Mouse (Mus musculus): ENCODE data around the gene Rabgap1l. TPM values are rescaled to one million over a fixed set of nuclear protein-coding genes. Genes with fewer than 3 reads are reported as not detected.
A peak's percentile ranks its signal among the peaks of the same experiment; 100 is the strongest.

Gene Rabgap1l
- polyA plus RNA-seq, 1 experiment from 2014 or later: 13.6 TPM

- no peak for ATAC-seq (replicated peaks; ENCODE audit: insufficient number of reproducible peaks, low FRiP score, low TSS enrichment, low read depth)
- peaks cover 2% of the 10 kb centered on the region for H3K36me3 ChIP-seq (replicated peaks; ENCODE audit: control insufficient read depth, insufficient read depth, low read depth, low read length)
- H3K4me3 ChIP-seq (ENCODE audit: low read depth, low read length): peak overlapping the region; percentile 76; the same call in 1 of the 2 replicates
- no peak for DNase-seq (ENCODE audit: low spot score)
- H3K27me3 ChIP-seq (ENCODE audit: control insufficient read depth, insufficient read depth, low read length): no peaks in the 10 kb centered on the region
- WGBS: 71% methylated on average over 3 of the region's 3 CpGs
- no peaks in the 10 kb centered on the region for H3K9me3 ChIP-seq (replicated peaks; ENCODE audit: control insufficient read depth, low read length)
- H3K4me2 ChIP-seq (ENCODE audit: low read depth, low read length): no peak overlapping the region; the same call in 1 of the 2 replicates
- no peaks in the 10 kb centered on the region for H3K4me1 ChIP-seq (ENCODE audit: control insufficient read depth, insufficient read depth, low read length)
- no peak overlapping the region for H3K9ac ChIP-seq (replicated peaks; ENCODE audit: low read length)
- no peak overlapping the region for H3K27ac ChIP-seq (replicated peaks; ENCODE audit: low read depth, low read length)
These were observed 582.4 kb downstream of the Rabgap1l start for GRCm38 (mm10) chr1:160210566-160210965.

DNA sequence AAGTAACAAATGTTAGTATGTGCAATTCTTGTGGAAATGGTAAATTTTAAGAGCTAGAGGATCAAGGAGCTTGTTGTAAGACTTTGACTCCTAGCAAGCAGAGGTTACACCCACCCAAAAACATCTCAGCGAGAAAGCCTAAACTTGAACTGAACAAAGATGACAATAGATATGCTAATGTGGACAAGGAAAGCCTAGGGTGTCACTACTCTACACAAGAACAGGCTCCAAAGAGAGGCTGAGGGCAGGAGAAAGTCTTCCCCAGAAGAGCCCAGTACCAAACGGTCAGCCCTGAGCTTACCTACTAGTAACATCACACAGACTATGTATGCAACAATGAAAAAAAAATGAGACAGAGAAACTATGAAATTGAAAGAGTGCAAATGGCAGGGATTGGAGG lies 583.2 kb downstream of the Rabgap1l start:
- no peak overlapping the region for H3K27ac ChIP-seq (replicated peaks; ENCODE audit: low read depth, low read length)
- WGBS: 67% methylated on average over 2 of the region's 2 CpGs
- DNase-seq (ENCODE audit: low spot score) (no peak), ATAC-seq (replicated peaks; ENCODE audit: insufficient number of reproducible peaks, low FRiP score, low TSS enrichment, low read depth) (no peak)
- no peaks in the 10 kb centered on the region for H3K4me1 ChIP-seq (ENCODE audit: control insufficient read depth, insufficient read depth, low read length)
- H3K4me3 ChIP-seq (ENCODE audit: low read depth, low read length): no peak overlapping the region
- H3K9me3 ChIP-seq (replicated peaks; ENCODE audit: control insufficient read depth, low read length): no peaks in the 10 kb centered on the region
- no peak overlapping the region for H3K9ac ChIP-seq (replicated peaks; ENCODE audit: low read length)
- H3K27me3 ChIP-seq (ENCODE audit: control insufficient read depth, insufficient read depth, low read length): no peaks in the 10 kb centered on the region
- H3K4me2 ChIP-seq (ENCODE audit: low read depth, low read length): no peak overlapping the region
- peaks cover 7% of the 10 kb centered on the region for H3K36me3 ChIP-seq (replicated peaks; ENCODE audit: control insufficient read depth, insufficient read depth, low read depth, low read length)

- Histone ChIP-seq H3K4me3 (ENCODE audit: low read depth, low read length) (no peak overlapping the region), H3K9me3 (replicated peaks; ENCODE audit: control insufficient read depth, low read length) (no peaks in the 10 kb centered on the region), H3K36me3 (replicated peaks; ENCODE audit: control insufficient read depth, insufficient read depth, low read depth, low read length) (peaks cover 7% of the 10 kb centered on the region), H3K27me3 (ENCODE audit: control insufficient read depth, insufficient read depth, low read length) (no peaks in the 10 kb centered on the region), H3K9ac (replicated peaks; ENCODE audit: low read length) (no peak overlapping the region), H3K4me2 (ENCODE audit: low read depth, low read length) (no peak overlapping the region), H3K4me1 (ENCODE audit: control insufficient read depth, insufficient read depth, low read length) (no peaks in the 10 kb centered on the region), H3K27ac (replicated peaks; ENCODE audit: low read depth, low read length) (no peak overlapping the region)
- ATAC-seq (replicated peaks; ENCODE audit: insufficient number of reproducible peaks, low FRiP score, low TSS enrichment, low read depth) (no peak), DNase-seq (ENCODE audit: low spot score) (no peak)
These were observed 587.5 kb downstream of the Rabgap1l start for GRCm38 (mm10) chr1:160205486-160205885.

GRCm38 (mm10) chr1:160195337-160195663 lies 597.7 kb downstream of the Rabgap1l start:
- Histone ChIP-seq H3K9ac (replicated peaks; ENCODE audit: low read length) (peak overlapping the region; percentile 81), H3K4me2 (ENCODE audit: low read depth, low read length) (peak overlapping the region; percentile 72), H3K4me3 (ENCODE audit: low read depth, low read length) (peak overlapping the region; percentile 80), H3K9me3 (replicated peaks; ENCODE audit: control insufficient read depth, low read length) (no peaks in the 10 kb centered on the region), H3K4me1 (ENCODE audit: control insufficient read depth, insufficient read depth, low read length) (no peaks in the 10 kb centered on the region), H3K27me3 (ENCODE audit: control insufficient read depth, insufficient read depth, low read length) (no peaks in the 10 kb centered on the region), H3K36me3 (replicated peaks; ENCODE audit: control insufficient read depth, insufficient read depth, low read depth, low read length) (no peaks in the 10 kb centered on the region), H3K27ac (replicated peaks; ENCODE audit: low read depth, low read length) (peak overlapping the region; percentile 59; the same call in 1 of the 2 replicates)
- under 1% methylated on average over 13 of the region's 13 CpGs for WGBS
- ATAC-seq (replicated peaks; ENCODE audit: insufficient number of reproducible peaks, low FRiP score, low TSS enrichment, low read depth) (no peak), DNase-seq (ENCODE audit: low spot score) (no peak)

DNA sequence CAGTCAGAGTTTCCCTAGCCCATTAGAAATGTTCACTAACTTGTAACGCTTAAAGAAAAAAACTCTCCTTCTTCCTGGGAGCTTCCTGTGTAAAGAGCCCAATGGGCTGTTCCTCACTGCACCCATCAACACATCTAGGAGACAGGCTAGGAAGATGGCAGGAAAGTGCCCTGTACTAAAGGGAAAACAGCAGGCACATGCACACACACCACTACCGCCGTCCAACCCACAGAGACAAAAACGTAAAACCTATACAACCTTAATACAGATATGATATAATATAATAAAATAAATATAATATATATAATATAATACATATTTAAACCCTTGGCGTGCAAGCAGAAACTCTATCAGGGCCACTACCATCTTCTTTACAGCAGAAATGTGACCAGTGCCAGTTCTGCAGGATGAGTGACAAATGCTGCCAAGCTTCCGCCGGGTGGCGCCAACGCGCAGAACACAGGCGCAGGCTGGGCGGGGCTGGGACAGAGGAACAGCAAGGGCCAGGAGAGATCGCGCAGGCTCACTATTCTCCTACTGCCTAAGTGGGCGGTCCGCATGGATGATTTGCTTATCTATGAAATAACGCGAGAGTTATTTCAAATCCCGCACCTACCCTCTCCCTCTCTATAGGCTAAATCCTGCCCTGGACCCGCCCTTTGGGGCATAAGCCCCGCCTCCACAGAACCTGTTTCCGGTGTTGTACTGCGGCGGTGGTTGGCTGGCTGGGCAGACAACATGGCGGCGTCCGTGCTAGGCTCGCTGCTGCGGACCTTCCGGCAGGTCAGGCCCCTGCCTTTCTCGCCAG lies 598.3 kb downstream of the Rabgap1l start, which contains the start of gene Mrps14:
Mrps14 (plus strand) TSS at position 687 of the 808 bp plus-strand sequence.
- Histone ChIP-seq H3K4me1 (ENCODE audit: control insufficient read depth, insufficient read depth, low read length) (no peaks in the 10 kb centered on the region), H3K4me3 (ENCODE audit: low read depth, low read length) (peak within 1 kb of the TSS; percentile 80), H3K4me2 (ENCODE audit: low read depth, low read length) (peak within 1 kb of the TSS; percentile 72), H3K36me3 (replicated peaks; ENCODE audit: control insufficient read depth, insufficient read depth, low read depth, low read length) (no peaks in the 10 kb centered on the region), H3K9me3 (replicated peaks; ENCODE audit: control insufficient read depth, low read length) (no peaks in the 10 kb centered on the region), H3K27me3 (ENCODE audit: control insufficient read depth, insufficient read depth, low read length) (no peaks in the 10 kb centered on the region), H3K27ac (replicated peaks; ENCODE audit: low read depth, low read length) (peak within 1 kb of the TSS; percentile 59; the same call in 1 of the 2 replicates), H3K9ac (replicated peaks; ENCODE audit: low read length) (peak within 1 kb of the TSS; percentile 81)
- WGBS: 8% methylated on average over 31 of the region's 31 CpGs
- DNase-seq (ENCODE audit: low spot score) (peak; percentile 98), ATAC-seq (replicated peaks; ENCODE audit: insufficient number of reproducible peaks, low FRiP score, low TSS enrichment, low read depth) (peak; percentile 99)

DNA sequence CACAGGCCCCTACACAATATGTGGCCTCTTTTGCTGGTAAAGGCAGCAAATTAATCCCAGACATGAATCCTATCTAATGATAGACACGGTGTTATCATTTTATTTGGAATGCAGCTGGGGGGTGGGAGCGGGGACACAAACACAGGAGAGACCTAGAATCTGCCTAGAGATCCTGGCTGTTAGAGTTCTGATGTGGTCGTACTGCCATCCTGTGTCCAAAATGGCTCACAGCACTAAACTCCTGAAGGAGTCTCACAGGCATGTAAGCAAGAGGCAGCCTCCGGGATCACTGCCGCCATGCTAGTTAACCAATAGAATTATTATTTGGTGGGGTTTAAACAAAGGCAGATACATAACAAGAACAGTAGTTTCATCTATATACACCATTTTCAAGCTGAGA lies 608.5 kb downstream of the Rabgap1l start:
- WGBS: 13% methylated on average over 5 of the region's 5 CpGs
- 0 out of 2 replicates have a peak, but pooled peaks have one; percentile 19 for ATAC-seq (replicated peaks; ENCODE audit: insufficient number of reproducible peaks, low FRiP score, low TSS enrichment, low read depth)

DNA sequence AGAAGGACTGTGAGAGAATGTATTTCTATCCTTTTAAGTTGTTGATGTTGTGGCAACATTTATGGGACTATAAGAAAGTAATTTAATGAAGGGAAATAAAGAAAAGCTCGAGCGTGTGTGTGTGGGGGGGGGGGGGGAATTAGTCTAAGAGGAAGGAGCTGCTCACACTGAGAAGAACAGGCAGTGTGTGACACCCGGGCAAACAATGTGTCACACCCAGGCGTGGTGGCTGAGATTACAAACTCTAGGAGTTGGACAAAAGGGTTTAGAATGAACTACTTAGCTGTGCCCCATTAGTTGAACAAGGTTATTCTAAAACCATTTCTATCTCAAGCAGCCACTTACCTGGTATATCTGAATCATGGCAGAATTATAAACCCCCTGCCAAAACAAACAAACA lies 611.8 kb downstream of the Rabgap1l start:
- ATAC-seq (replicated peaks; ENCODE audit: insufficient number of reproducible peaks, low FRiP score, low TSS enrichment, low read depth) (no peak), DNase-seq (ENCODE audit: low spot score) (no peak)
- no peaks in the 10 kb centered on the region for H3K36me3 ChIP-seq (replicated peaks; ENCODE audit: control insufficient read depth, insufficient read depth, low read depth, low read length)
- H3K4me3 ChIP-seq (ENCODE audit: low read depth, low read length): no peak overlapping the region
- H3K9ac ChIP-seq (replicated peaks; ENCODE audit: low read length): no peak overlapping the region
- no peak overlapping the region for H3K4me2 ChIP-seq (ENCODE audit: low read depth, low read length)
- no peaks in the 10 kb centered on the region for H3K27me3 ChIP-seq (ENCODE audit: control insufficient read depth, insufficient read depth, low read length)
- H3K4me1 ChIP-seq (ENCODE audit: control insufficient read depth, insufficient read depth, low read length): no peaks in the 10 kb centered on the region
- no peaks in the 10 kb centered on the region for H3K9me3 ChIP-seq (replicated peaks; ENCODE audit: control insufficient read depth, low read length)
- WGBS: 72% methylated on average over 4 of the region's 4 CpGs
- no peak overlapping the region for H3K27ac ChIP-seq (replicated peaks; ENCODE audit: low read depth, low read length)

More for the DNA sequence above, 608.5 kb downstream of the Rabgap1l start:
- no peak overlapping the region for H3K4me2 ChIP-seq (ENCODE audit: low read depth, low read length)
- H3K9ac ChIP-seq (replicated peaks; ENCODE audit: low read length): no peak overlapping the region
- H3K4me3 ChIP-seq (ENCODE audit: low read depth, low read length): no peak overlapping the region
- no peaks in the 10 kb centered on the region for H3K36me3 ChIP-seq (replicated peaks; ENCODE audit: control insufficient read depth, insufficient read depth, low read depth, low read length)
- no peaks in the 10 kb centered on the region for H3K9me3 ChIP-seq (replicated peaks; ENCODE audit: control insufficient read depth, low read length)
- H3K4me1 ChIP-seq (ENCODE audit: control insufficient read depth, insufficient read depth, low read length): no peaks in the 10 kb centered on the region
- H3K27me3 ChIP-seq (ENCODE audit: control insufficient read depth, insufficient read depth, low read length): no peaks in the 10 kb centered on the region
- peak; percentile 77 for DNase-seq (ENCODE audit: low spot score)
- H3K27ac ChIP-seq (replicated peaks; ENCODE audit: low read depth, low read length): no peak overlapping the region

DNA sequence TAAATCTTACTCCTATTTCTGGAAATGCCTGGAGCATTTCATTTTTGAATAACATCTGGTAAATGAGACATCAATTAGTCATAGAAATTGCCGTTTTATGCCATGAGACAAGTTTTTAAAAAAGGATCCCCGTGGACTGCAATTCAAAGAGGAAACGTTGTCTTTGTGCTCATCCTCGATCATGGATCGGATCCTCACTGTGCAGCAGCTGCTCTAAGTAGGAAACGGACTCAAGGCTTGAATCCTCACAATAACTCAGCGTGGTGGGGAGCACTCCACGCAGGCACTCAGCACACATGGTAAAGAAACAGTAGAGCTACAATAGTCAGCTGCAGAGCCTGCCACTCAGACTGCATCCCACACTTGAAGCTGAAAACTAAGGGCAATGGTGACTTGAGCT lies 616.1 kb downstream of the Rabgap1l start:
- Histone ChIP-seq H3K27ac (replicated peaks; ENCODE audit: low read depth, low read length) (no peak overlapping the region), H3K4me2 (ENCODE audit: low read depth, low read length) (no peak overlapping the region), H3K27me3 (ENCODE audit: control insufficient read depth, insufficient read depth, low read length) (no peaks in the 10 kb centered on the region), H3K9ac (replicated peaks; ENCODE audit: low read length) (no peak overlapping the region), H3K4me1 (ENCODE audit: control insufficient read depth, insufficient read depth, low read length) (no peaks in the 10 kb centered on the region), H3K9me3 (replicated peaks; ENCODE audit: control insufficient read depth, low read length) (no peaks in the 10 kb centered on the region), H3K4me3 (ENCODE audit: low read depth, low read length) (no peak overlapping the region), H3K36me3 (replicated peaks; ENCODE audit: control insufficient read depth, insufficient read depth, low read depth, low read length) (no peaks in the 10 kb centered on the region)
- no peak for DNase-seq (ENCODE audit: low spot score)
- ATAC-seq (replicated peaks; ENCODE audit: insufficient number of reproducible peaks, low FRiP score, low TSS enrichment, low read depth): no peak
- WGBS: 69% methylated on average over 8 of the region's 8 CpGs
